Comparison of ENCODE assay signal across 22 mouse cellular contexts in the genomic region with DNA sequence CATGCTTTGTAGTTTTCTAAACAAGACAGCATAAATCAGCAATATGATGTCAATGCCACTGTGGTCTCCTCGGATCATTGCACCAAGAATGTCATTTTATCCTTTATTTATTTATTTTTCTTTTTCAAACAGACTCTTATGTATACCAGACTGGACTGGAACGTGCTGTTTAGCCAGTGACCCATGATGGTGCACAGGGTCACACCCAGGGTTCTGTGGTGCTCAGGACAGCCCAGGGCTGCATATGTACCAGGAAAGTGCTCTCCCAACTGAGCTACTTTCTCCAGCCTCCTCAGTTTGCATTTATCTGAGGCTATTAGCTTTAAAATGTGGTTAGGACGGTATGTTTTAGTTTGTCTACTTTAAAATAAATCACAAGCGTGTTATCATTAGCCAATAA. TPM values are rescaled to one million over a fixed set of nuclear protein-coding genes. Genes with fewer than 3 reads are reported as not detected.
DNase-seq lines count a peak whose midpoint lies in the region; ATAC-seq and TF ChIP-seq lines count a peak whose summit lies in the region.
"Had no signal": no experiment of that assay in that cellular context is flagged by ENCODE, and none has a peak within 500 bp of the region (broad histone marks: within the 10 kb centered on the region; RNA-seq: fewer than 3 reads in every experiment).

No protein-coding gene starts in this region.

- H3K4me1 ChIP-seq in kidney, embryonic 15.5 days: 0 out of 2 replicates have a peak, but pooled peaks cover 3% of the 10 kb centered on the region
- H3K4me1 ChIP-seq in kidney, embryonic 16.5 days (ENCODE audit: insufficient read depth, low read length): no peaks in the 10 kb centered on the region
- H3K4me1 ChIP-seq in kidney, adult 2 months (ENCODE audit: control insufficient read depth, insufficient read depth, low read length): no peaks in the 10 kb centered on the region
- no peaks in the 10 kb centered on the region for H3K4me1 ChIP-seq in kidney, postnatal 0 days (replicated peaks; ENCODE audit: insufficient read depth, low read length)

- no peaks in the 10 kb centered on the region for H3K9me3 ChIP-seq in kidney, embryonic 15.5 days (replicated peaks)
- H3K9me3 ChIP-seq in kidney, embryonic 16.5 days (ENCODE audit: low read length): 0 out of 2 replicates have a peak, but pooled peaks cover 2% of the 10 kb centered on the region
- H3K9me3 ChIP-seq in kidney, postnatal 0 days (replicated peaks; ENCODE audit: low read length): no peaks in the 10 kb centered on the region

- TF ChIP-seq CTCF in kidney, adult 2 months (conservative IDR thresholded peaks at IDR 0.05; ENCODE audit: insufficient read depth, insufficient read length, low read depth, low read length): no peak
- TF ChIP-seq CTCF in kidney, postnatal 0 days (IDR thresholded peaks at IDR 0.05; ENCODE audit: low read depth): no peak

- 48% methylated on average over 4 of the region's 4 CpGs for WGBS in kidney, embryonic 15.5 days
- 44% methylated on average over 4 of the region's 4 CpGs for WGBS in kidney, embryonic 16.5 days
- 48% methylated on average over 4 of the region's 4 CpGs for WGBS in kidney, adult 2 months
- WGBS in kidney, postnatal 0 days: 48% methylated on average over 4 of the region's 4 CpGs

- H3K27ac ChIP-seq in kidney, embryonic 15.5 days: no peak overlapping the region
- H3K27ac ChIP-seq in kidney, embryonic 16.5 days (ENCODE audit: low read length): no peak overlapping the region
- no peak overlapping the region for H3K27ac ChIP-seq in kidney, adult 2 months (ENCODE audit: insufficient read depth, low read depth, low read length)
- no peak overlapping the region for H3K27ac ChIP-seq in kidney, postnatal 0 days

- H3K4me2 ChIP-seq in kidney, embryonic 15.5 days: no peak overlapping the region
- H3K4me2 ChIP-seq in kidney, embryonic 16.5 days (replicated peaks; ENCODE audit: low read depth, low read length): no peak overlapping the region
- H3K4me2 ChIP-seq in kidney, postnatal 0 days (ENCODE audit: low read length): no peak overlapping the region

- H3K9ac ChIP-seq in kidney, embryonic 15.5 days: no peak overlapping the region
- H3K9ac ChIP-seq in kidney, embryonic 16.5 days (replicated peaks; ENCODE audit: low read length): no peak overlapping the region
- no peak overlapping the region for H3K9ac ChIP-seq in kidney, postnatal 0 days (ENCODE audit: low read depth, low read length)

- ATAC-seq in kidney, embryonic 15.5 days (replicated peaks; ENCODE audit: low FRiP score): peak; percentile 64; the same call in 1 of the 2 replicates
- peak; percentile 74 for ATAC-seq in kidney, embryonic 16.5 days (ENCODE audit: low FRiP score, low TSS enrichment)
- no peak for ATAC-seq in kidney, postnatal 0 days (replicated peaks; ENCODE audit: low FRiP score, low read depth)
- ATAC-seq: activated CD4-positive, CD25-positive, alpha-beta regulatory T cell, adult 4 months; CD4-positive, CD25-positive, alpha-beta regulatory T cell, adult 4 months; Patski had no signal

- no peak overlapping the region for H3K4me3 ChIP-seq in kidney, embryonic 15.5 days (replicated peaks)
- H3K4me3 ChIP-seq in kidney, embryonic 16.5 days (ENCODE audit: low read length): no peak overlapping the region
- H3K4me3 ChIP-seq in kidney, adult 2 months (ENCODE audit: insufficient read depth, low read depth, low read length): no peak overlapping the region
- H3K4me3 ChIP-seq in kidney, postnatal 0 days (replicated peaks; ENCODE audit: low read depth, low read length): no peak overlapping the region

- no peak for TF ChIP-seq POLR2A in kidney, adult 2 months (IDR thresholded peaks at IDR 0.05; ENCODE audit: low read depth, low read length)

- no peak for DNase-seq in kidney, adult 9 months
- DNase-seq in kidney, adult 2 months: no peak
- peak; percentile 16 for DNase-seq in kidney, postnatal 0 days (ENCODE audit: low spot score)
- no peak for DNase-seq in kidney, postnatal 4 days
- peak; percentile 21 for DNase-seq in mesoderm, embryonic 11.5 days (ENCODE audit: low read depth, low spot score)
- DNase-seq in retina, embryonic 14.5 days (ENCODE audit: low spot score): no peak
- DNase-seq: adrenal gland, adult 2 months; adrenal gland, adult 8-10 months; adrenal gland, postnatal 10 days; adrenal gland, postnatal 14 days; adrenal gland, postnatal 25 days; adrenal gland, postnatal 36 days; B cell, adult 2 months; cerebellum, adult 11 months; cerebellum, adult 11-12 months had no signal

- no peaks in the 10 kb centered on the region for H3K36me3 ChIP-seq in kidney, embryonic 15.5 days
- no peaks in the 10 kb centered on the region for H3K36me3 ChIP-seq in kidney, embryonic 16.5 days (ENCODE audit: insufficient read depth, low read length)
- H3K36me3 ChIP-seq in kidney, adult 2 months (ENCODE audit: control insufficient read depth, insufficient read depth, low read length): no peaks in the 10 kb centered on the region
- H3K36me3 ChIP-seq in kidney, postnatal 0 days (ENCODE audit: insufficient read depth, low read length): no peaks in the 10 kb centered on the region
- H3K36me3 ChIP-seq: G1E had no signal

- no peaks in the 10 kb centered on the region for H3K27me3 ChIP-seq in kidney, embryonic 15.5 days
- no peaks in the 10 kb centered on the region for H3K27me3 ChIP-seq in kidney, embryonic 16.5 days (ENCODE audit: insufficient read depth, low read length)
- no peaks in the 10 kb centered on the region for H3K27me3 ChIP-seq in kidney, adult 2 months (replicated peaks; ENCODE audit: control insufficient read depth, insufficient read depth, low read length)
- no peaks in the 10 kb centered on the region for H3K27me3 ChIP-seq in kidney, postnatal 0 days (ENCODE audit: insufficient read depth, low read length)
- H3K27me3 ChIP-seq: CH12.LX, Patski had no signal

RNA-seq across cellular contexts. Expression of a gene that starts 18.7 kb away (rescaled TPM):
- polyA plus RNA-seq in kidney, embryonic 15.5 days (2015; fragmentation: Nextera tagmentation; extraction: Ambion mirVana): 5.6 and 6.8 TPM in 2 replicates
- 8.9 and 9.4 TPM in 2 replicates for polyA plus RNA-seq in kidney, embryonic 16.5 days (2015; fragmentation: Nextera tagmentation; extraction: Ambion mirVana)
- 1.5 and 1.6 TPM in 2 replicates for polyA plus RNA-seq in kidney, adult 2 months (2012; rRNA removed)
- polyA plus RNA-seq in kidney, postnatal 0 days (2015; fragmentation: Nextera tagmentation; extraction: Ambion mirVana): 6.3 and 7.0 TPM in 2 replicates
- polyA plus RNA-seq: G1E had no signal

RNA-seq across cellular contexts. Expression of a gene that starts 42.1 kb away (rescaled TPM):
- 29.0 and 30.8 TPM in 2 replicates for polyA plus RNA-seq in kidney, embryonic 15.5 days (2015; fragmentation: Nextera tagmentation; extraction: Ambion mirVana)
- 29.5 and 30.7 TPM in 2 replicates for polyA plus RNA-seq in kidney, embryonic 16.5 days (2015; fragmentation: Nextera tagmentation; extraction: Ambion mirVana)
- polyA plus RNA-seq in kidney, adult 2 months (2012; rRNA removed): 3.4 and 4.1 TPM in 2 replicates
- polyA plus RNA-seq in kidney, postnatal 0 days (2015; fragmentation: Nextera tagmentation; extraction: Ambion mirVana): 21.5 and 23.2 TPM in 2 replicates

Comparison
In these comparisons a context has a peak if more than half of its experiments do, and no peak if none do; other contexts are left out.
1. DNase-seq: peak in kidney, postnatal 0 days (single experiment) and mesoderm, embryonic 11.5 days (single experiment); none in kidney, adult 9 months (single experiment), kidney, adult 2 months (single experiment), kidney, postnatal 4 days (0 of 2) and retina, embryonic 14.5 days (single experiment).